Mouse (Mus musculus) ovary, postnatal 10 days (tissue): ENCODE measurements around the gene Ly75.
A peak's percentile ranks its signal among the peaks of the same experiment; 100 is the strongest.

Experiments
- DNase-seq: peaks from one replicate; pipeline ENCODE4 v3.0.0; 2022; ENCODE audit warnings: low spot score

Ly75 gene

GRCm38 (mm10) chr2:60382858-60383669, at the start of gene Ly75:
Gene Ly75, minus strand, starts transcription at chr2:60383303.
- DNase-seq, result peak; percentile 66

- no peak for DNase-seq
Measured at GRCm38 (mm10) chr2:60430315-60431021, 47.4 kb upstream of the Ly75 start.

DNA sequence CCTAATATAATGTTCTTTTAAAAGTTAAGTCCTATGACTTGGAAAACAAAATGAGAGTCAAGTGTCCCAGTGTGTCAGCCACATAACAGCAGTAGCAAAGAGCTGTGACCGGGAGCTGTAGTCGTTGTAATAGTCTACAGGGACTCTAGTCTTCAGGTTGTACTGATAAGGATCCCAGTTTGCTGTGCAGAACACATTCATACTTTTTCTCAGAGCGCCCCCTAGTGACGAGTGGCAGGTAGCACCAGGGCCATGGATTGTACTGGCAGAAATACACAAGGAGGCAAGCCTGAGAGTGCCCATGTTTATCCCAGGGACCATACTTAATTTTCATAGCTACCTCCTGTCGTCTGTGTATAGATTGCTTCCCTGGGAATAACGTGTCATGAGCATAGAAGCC, 35.0 kb upstream of the Ly75 start:
- DNase-seq, result peak; percentile 23

DNA sequence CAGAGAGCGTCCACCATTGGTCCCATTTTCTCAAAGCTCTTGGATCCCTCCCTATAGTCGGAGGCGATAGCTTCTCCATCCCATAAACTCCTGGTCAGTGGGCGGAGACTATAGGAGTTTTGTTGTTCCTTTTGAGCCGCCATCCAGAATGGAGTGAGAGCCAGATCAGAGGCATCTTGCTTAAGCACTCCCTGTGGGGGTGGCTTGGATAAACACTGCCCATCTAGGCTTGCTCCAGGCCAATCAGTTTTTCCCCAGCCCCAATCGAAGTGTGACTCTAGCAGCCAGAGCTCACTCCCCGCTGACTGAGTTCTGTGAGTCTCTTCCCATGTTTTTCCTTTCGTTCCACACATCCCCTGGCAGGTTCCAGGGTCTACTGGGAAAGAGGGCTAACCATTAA, 31.2 kb upstream of the Ly75 start:
- no peak for DNase-seq

- no peak for DNase-seq
Measured at GRCm38 (mm10) chr2:60413006-60413650, 30.0 kb upstream of the Ly75 start.

GRCm38 (mm10) chr2:60411181-60411580, 28.1 kb upstream of the Ly75 start:
- DNase-seq, result no peak

DNA sequence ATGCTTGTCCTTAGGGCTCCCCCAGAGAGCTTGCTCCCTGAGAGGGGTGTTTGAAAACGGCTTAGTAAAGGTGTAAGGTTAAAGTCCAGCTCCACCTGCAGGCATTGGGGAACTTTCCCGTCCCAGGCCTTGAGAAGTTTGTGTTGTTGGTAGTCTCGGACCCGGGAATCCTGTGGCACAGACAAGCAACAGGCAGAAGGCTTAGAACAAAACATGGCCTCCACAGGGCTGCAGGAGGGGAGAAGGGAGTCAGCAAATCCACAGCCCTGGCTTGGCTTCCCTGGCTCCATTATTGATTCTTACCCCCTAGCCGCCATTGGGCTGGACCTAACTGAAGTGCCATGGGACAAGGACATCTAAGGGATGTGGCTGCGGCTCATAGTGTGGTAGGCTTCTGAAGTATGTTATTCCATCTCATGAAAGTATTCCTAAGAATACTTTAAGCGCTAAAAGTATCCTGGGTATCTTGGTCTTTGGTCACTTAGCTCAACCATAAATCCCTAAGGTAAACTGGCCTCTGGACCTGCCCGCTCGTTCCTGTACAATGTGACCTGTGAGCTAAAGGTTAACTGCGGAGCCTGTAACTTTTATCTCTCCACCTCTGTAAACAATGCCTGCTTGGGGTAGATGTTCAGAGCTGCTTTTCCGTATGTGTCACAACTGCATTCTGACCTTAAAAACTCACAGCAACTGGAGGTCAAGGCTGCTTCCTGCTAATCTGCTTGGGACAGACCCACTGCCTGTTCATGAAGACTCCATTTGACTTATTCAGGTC, 27.1 kb upstream of the Ly75 start:
- no peak for DNase-seq

GRCm38 (mm10) chr2:60409194-60409593, 26.1 kb upstream of the Ly75 start:
- no peak for DNase-seq

DNA sequence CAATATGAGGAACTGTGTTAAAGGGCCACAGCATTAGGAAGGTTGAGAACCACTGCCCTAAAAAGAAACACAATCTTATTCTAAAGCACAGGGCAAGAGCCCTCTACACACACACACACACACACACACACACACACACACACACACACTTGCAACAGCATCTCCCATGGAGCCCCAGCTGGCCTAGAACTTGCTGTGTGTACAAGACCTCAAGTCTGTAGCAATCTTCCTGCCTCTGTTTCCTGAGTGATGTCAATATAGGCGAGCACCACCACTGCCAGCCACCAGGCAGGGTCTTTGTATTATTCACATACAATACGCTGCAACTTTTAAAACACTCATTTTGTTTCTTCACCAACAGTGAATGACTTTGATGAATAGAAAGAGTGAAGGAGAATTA, 24.3 kb upstream of the Ly75 start:
- DNase-seq, result no peak

GRCm38 (mm10) chr2:60405431-60405830, 22.3 kb upstream of the Ly75 start:
- DNase-seq, result no peak

- DNase-seq, result no peak
Measured at GRCm38 (mm10) chr2:60404763-60405162, 21.7 kb upstream of the Ly75 start.

DNA sequence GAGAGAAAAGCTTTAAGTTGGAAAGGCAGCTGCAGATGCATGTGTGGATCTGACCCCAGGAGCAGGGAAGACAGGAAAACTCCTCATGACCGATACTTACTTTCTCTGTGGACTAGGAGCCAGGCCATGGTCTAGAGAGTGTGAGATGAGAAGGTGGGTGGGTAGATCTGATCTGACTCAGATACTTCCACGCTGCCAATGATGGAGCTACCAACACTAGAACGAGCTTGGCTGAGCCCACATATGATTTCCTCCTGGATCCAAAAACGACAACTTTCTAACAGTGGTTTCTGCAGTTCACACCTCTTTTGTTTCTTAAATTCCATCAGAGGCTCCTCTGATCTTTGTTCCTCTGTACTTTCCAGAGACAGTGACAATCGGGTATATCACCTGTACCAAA, 18.6 kb upstream of the Ly75 start:
- DNase-seq, result no peak

- no peak for DNase-seq
Measured at GRCm38 (mm10) chr2:60393786-60394185, 10.7 kb upstream of the Ly75 start.

DNA sequence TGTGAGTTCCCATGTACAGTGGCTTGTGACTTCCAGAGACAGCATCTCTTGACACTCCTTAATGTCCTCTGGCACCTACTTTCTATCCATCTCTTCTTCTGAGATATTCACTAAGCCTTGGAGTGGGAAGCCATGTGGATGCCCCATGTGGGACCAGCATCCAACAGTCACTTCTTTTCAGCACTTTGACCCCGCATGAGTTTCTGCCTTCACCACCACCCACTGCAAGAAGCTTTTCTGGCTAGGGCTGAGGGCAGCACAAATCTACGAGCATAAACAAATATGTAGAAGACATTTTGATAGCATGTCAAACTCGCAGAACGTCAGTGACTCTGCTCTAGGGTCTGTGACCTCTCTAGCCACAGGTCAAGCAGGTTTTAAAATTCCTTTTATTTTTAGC, 9.2 kb upstream of the Ly75 start:
- no peak for DNase-seq

DNA sequence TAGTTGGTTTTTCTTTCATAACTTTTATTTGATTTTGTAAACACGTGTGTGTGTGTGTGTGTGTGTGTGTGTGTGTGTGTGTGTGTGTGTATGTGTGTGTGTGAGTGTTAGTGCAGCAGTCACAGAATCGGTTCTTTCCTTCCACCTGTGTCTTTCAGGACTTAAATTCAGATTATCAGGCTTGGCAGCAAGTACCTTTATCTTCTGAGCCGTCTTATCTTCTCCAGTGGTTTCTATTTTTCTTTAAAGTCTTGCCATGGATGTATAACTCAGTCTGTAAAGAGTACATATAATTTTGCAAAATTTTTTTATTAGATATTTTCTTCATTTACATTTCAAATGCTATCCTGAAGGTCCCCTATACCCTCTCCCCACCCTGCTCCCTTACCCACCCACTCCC, 4.3 kb upstream of the Ly75 start:
- no peak for DNase-seq

- DNase-seq, result no peak
Measured at GRCm38 (mm10) chr2:60386835-60387234, 3.7 kb upstream of the Ly75 start.

DNA sequence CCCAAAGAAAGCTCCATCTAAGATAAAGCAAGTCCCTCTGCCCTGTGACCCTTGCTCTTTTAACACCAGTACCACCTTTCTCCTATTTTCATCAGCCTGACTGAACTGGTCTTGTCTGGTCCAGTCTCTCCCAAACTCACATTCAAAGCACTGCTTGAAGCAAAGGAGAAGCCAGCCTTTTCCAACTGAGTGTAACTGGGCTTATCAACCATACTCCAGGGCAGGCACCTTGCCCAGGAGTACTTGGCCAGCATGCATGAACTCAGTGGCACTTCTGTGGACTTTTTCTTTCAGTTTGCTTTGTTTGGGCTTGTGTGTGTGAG, 1.6 kb upstream of the Ly75 start:
- DNase-seq, result no peak

- DNase-seq, result no peak
Measured at GRCm38 (mm10) chr2:60384083-60384762, 1.1 kb upstream of the Ly75 start.

- no peak for DNase-seq
Measured at GRCm38 (mm10) chr2:60382346-60382745, 757 bp downstream of the Ly75 start.

GRCm38 (mm10) chr2:60377260-60377659, 5.8 kb downstream of the Ly75 start:
- no peak for DNase-seq

GRCm38 (mm10) chr2:60375608-60376107, 7.4 kb downstream of the Ly75 start:
- DNase-seq, result no peak

- no peak for DNase-seq
Measured at GRCm38 (mm10) chr2:60375126-60375525, 8.0 kb downstream of the Ly75 start.
